Mouse (Mus musculus): ENCODE results near the gene Rabgap1. TPM values are rescaled to one million over a fixed set of nuclear protein-coding genes. Genes with fewer than 3 reads are reported as not detected.

Rabgap1 gene
- total RNA-seq, 2 experiments from 2014 or later = 84.8 to 91.7 TPM

Other genes starting within 250 kb of the Rabgap1 start
- not detected for gene Olfr366, start 231.7 kb upstream of the Rabgap1 start, total RNA-seq (2021)
- gene Olfr368, start 116.8 kb upstream of the Rabgap1 start, total RNA-seq (2021) = not detected
- 10 to 100 TPM; 28.7 to 32.9 TPM for gene Pdcl, start 83.9 kb upstream of the Rabgap1 start, total RNA-seq (2021)
- gene Rc3h2, start 20.4 kb upstream of the Rabgap1 start, total RNA-seq (2021) = 10 to 100 TPM; 82.3 to 87.9 TPM
- gene Zbtb26, start 144 bp upstream of the Rabgap1 start, total RNA-seq (2021) = 1 to 10 TPM; 8.6 to 8.9 TPM
- 10 to 100 TPM; 13.2 to 14.5 TPM for gene Zbtb6, start 108 bp upstream of the Rabgap1 start, total RNA-seq (2021)
- gene Gpr21, start 73.1 kb downstream of the Rabgap1 start, total RNA-seq (2021) = 1 to 10 TPM; 3.4 to 4.9 TPM